Mouse (Mus musculus) thymus, postnatal 4 days (tissue): ENCODE measurements around the gene Spag6l.
"Not testable (repeated sequence)": the region's sequence is repeated elsewhere in the genome, so short reads cannot be mapped to it uniquely, and the experiment has no call there.

Source experiments
- DNase-seq: peaks from one replicate; pipeline ENCODE4 v3.0.0; 2021

Gene Spag6l

GRCm38 (mm10) chr16:16828757-16829615 is at the start of gene Spag6l:
Gene Spag6l (minus strand): TSS chr16:16829456.
- peak; percentile 88 for DNase-seq

- DNase-seq, result no peak
Observed at GRCm38 (mm10) chr16:16879025-16879424, 49.8 kb upstream of the Spag6l start.

GRCm38 (mm10) chr16:16870617-16871331 is 41.5 kb upstream of the Spag6l start, which contains the start of the genes Top3b and Vpreb1:
Gene Top3b (plus strand): TSS chr16:16870736.
Gene Vpreb1 (minus strand): TSS chr16:16870843.
- peak; percentile 89 for DNase-seq

GRCm38 (mm10) chr16:16870241-16870616 is 41.0 kb upstream of the Spag6l start:
- peak; percentile 26 for DNase-seq

- peak; percentile 45 for DNase-seq
Observed at GRCm38 (mm10) chr16:16865696-16866561, 36.7 kb upstream of the Spag6l start.

- peak; percentile 19 for DNase-seq
Observed at GRCm38 (mm10) chr16:16865217-16865616, 36.0 kb upstream of the Spag6l start.

GRCm38 (mm10) chr16:16863978-16864377 is 34.7 kb upstream of the Spag6l start, which contains the start of gene Igll1:
Gene Igll1 (minus strand): TSS chr16:16863985.
- no peak for DNase-seq

- no peak for DNase-seq
Observed at GRCm38 (mm10) chr16:16862288-16862687, 33.0 kb upstream of the Spag6l start.

GRCm38 (mm10) chr16:16856731-16857476 is 27.6 kb upstream of the Spag6l start:
- DNase-seq, result no peak

- DNase-seq, result not testable (repeated sequence)
Observed at GRCm38 (mm10) chr16:16856054-16856453, 26.8 kb upstream of the Spag6l start.

GRCm38 (mm10) chr16:16855541-16855940 is 26.3 kb upstream of the Spag6l start:
- DNase-seq, result no peak

- peak; percentile 88 for DNase-seq
Observed at GRCm38 (mm10) chr16:16854836-16855235, 25.6 kb upstream of the Spag6l start.

GRCm38 (mm10) chr16:16852411-16852810 is 23.2 kb upstream of the Spag6l start:
- DNase-seq, result no peak

GRCm38 (mm10) chr16:16849196-16849595 is 19.9 kb upstream of the Spag6l start:
- no peak for DNase-seq

- DNase-seq, result no peak
Observed at GRCm38 (mm10) chr16:16829671-16830070, 415 bp upstream of the Spag6l start.

GRCm38 (mm10) chr16:16826223-16826622 is 3.0 kb downstream of the Spag6l start:
- no peak for DNase-seq

GRCm38 (mm10) chr16:16825476-16825875 is 3.8 kb downstream of the Spag6l start:
- DNase-seq, result no peak

- no peak for DNase-seq
Observed at GRCm38 (mm10) chr16:16806325-16806724, 22.9 kb downstream of the Spag6l start.
